Mouse (Mus musculus): ENCODE data around the gene Ska2.

The Ska2 gene

GRCm38 (mm10) chr11:87126281-87126823 lies 17.3 kb downstream of the Ska2 start:
- Histone ChIP-seq H3K36me3 (ENCODE audit: control insufficient read depth, insufficient read depth, low read length, poor library complexity, severe bottlenecking) (no peaks in the 10 kb centered on the region), H3K27me3 (ENCODE audit: control insufficient read depth, insufficient read depth, low read length, poor library complexity, severe bottlenecking) (no peaks in the 10 kb centered on the region)
- no peak for DNase-seq (ENCODE audit: low read depth, low spot score)

GRCm38 (mm10) chr11:87126824-87127816 lies 18.1 kb downstream of the Ska2 start, which contains the start of gene Trim37:
TSS of gene Trim37 (plus strand) at chr11:87127077.
- Histone ChIP-seq H3K27me3 (ENCODE audit: control insufficient read depth, insufficient read depth, low read length, poor library complexity, severe bottlenecking) (no peaks in the 10 kb centered on the region), H3K36me3 (ENCODE audit: control insufficient read depth, insufficient read depth, low read length, poor library complexity, severe bottlenecking) (no peaks in the 10 kb centered on the region)
- peak; percentile 95 for DNase-seq (ENCODE audit: low read depth, low spot score)

GRCm38 (mm10) chr11:87136233-87136632 lies 27.2 kb downstream of the Ska2 start:
- no peak for DNase-seq (ENCODE audit: low read depth, low spot score)
- Histone ChIP-seq H3K36me3 (ENCODE audit: control insufficient read depth, insufficient read depth, low read length, poor library complexity, severe bottlenecking) (no peaks in the 10 kb centered on the region), H3K27me3 (ENCODE audit: control insufficient read depth, insufficient read depth, low read length, poor library complexity, severe bottlenecking) (no peaks in the 10 kb centered on the region)

- Histone ChIP-seq H3K27me3 (ENCODE audit: control insufficient read depth, insufficient read depth, low read length, poor library complexity, severe bottlenecking) (no peaks in the 10 kb centered on the region), H3K36me3 (ENCODE audit: control insufficient read depth, insufficient read depth, low read length, poor library complexity, severe bottlenecking) (no peaks in the 10 kb centered on the region)
- DNase-seq (ENCODE audit: low read depth, low spot score), result no peak
Observed at GRCm38 (mm10) chr11:87158012-87158411, 49.0 kb downstream of the Ska2 start.

GRCm38 (mm10) chr11:87162687-87163086 lies 53.7 kb downstream of the Ska2 start:
- Histone ChIP-seq H3K36me3 (ENCODE audit: control insufficient read depth, insufficient read depth, low read length, poor library complexity, severe bottlenecking) (no peaks in the 10 kb centered on the region; the same call in 1 of the 2 replicates), H3K27me3 (ENCODE audit: control insufficient read depth, insufficient read depth, low read length, poor library complexity, severe bottlenecking) (no peaks in the 10 kb centered on the region)
- no peak for DNase-seq (ENCODE audit: low read depth, low spot score)

GRCm38 (mm10) chr11:87163751-87164150 lies 54.7 kb downstream of the Ska2 start:
- peaks cover 2% of the 10 kb centered on the region; the same call in 1 of the 2 replicates for H3K36me3 ChIP-seq (ENCODE audit: control insufficient read depth, insufficient read depth, low read length, poor library complexity, severe bottlenecking)
- H3K27me3 ChIP-seq (ENCODE audit: control insufficient read depth, insufficient read depth, low read length, poor library complexity, severe bottlenecking), result no peaks in the 10 kb centered on the region
- no peak for DNase-seq (ENCODE audit: low read depth, low spot score)

GRCm38 (mm10) chr11:87173625-87174024 lies 64.6 kb downstream of the Ska2 start:
- no peak for DNase-seq (ENCODE audit: low read depth, low spot score)
- no peaks in the 10 kb centered on the region for H3K36me3 ChIP-seq (ENCODE audit: control insufficient read depth, insufficient read depth, low read length, poor library complexity, severe bottlenecking)
- H3K27me3 ChIP-seq (ENCODE audit: control insufficient read depth, insufficient read depth, low read length, poor library complexity, severe bottlenecking), result no peaks in the 10 kb centered on the region
